Mouse (Mus musculus) testis, postnatal 14 days (tissue): ENCODE measurements around the gene Ing1.
"Not testable (repeated sequence)": the region's sequence is repeated elsewhere in the genome, so short reads cannot be mapped to it uniquely, and the experiment has no call there.

ENCODE experiments used
- DNase-seq: peaks from one replicate; pipeline ENCODE4 v3.0.0; 2021; ENCODE audit warnings: low spot score

The Ing1 gene

DNA sequence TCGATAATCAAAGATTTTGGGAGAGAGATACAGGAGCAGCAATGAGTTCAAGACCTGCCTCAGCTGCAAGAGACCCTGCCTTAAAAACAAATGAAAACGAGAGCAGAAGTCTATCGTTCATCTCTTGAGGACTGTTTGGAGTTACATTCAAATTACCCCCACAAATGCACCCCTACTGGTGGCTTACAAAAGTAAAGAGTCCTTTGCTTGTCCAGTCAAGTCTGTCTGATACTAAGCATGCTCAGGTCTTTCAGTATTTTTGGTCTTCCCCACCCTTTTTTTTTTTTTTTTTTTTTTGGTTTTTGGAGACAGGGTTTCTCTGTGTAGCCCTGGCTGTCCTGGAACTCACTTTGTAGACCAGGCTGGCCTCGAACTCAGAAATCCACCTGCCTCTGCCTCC is 3.9 kb upstream of the Ing1 start:
- not testable (repeated sequence) for DNase-seq

DNA sequence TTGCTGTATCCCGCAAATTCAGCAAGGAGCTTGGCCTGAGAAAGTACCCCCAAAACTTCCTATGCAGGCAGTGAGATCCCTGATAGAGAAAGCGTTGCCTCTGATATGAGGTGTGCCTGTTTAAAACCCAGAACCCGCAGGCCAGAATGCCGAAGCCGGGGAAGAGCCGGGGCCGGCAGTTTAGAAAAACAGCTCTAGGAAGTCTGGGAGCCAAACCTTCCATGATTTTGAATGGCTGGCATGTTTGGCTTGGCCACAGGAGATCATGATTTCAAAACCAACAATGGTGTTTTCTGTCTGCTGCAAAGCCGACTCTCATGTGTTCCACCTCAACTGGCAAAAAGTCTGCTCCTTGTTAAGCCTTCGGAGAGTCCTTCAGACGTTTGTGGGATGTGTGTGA is 3.0 kb upstream of the Ing1 start:
- DNase-seq = no peak

DNA sequence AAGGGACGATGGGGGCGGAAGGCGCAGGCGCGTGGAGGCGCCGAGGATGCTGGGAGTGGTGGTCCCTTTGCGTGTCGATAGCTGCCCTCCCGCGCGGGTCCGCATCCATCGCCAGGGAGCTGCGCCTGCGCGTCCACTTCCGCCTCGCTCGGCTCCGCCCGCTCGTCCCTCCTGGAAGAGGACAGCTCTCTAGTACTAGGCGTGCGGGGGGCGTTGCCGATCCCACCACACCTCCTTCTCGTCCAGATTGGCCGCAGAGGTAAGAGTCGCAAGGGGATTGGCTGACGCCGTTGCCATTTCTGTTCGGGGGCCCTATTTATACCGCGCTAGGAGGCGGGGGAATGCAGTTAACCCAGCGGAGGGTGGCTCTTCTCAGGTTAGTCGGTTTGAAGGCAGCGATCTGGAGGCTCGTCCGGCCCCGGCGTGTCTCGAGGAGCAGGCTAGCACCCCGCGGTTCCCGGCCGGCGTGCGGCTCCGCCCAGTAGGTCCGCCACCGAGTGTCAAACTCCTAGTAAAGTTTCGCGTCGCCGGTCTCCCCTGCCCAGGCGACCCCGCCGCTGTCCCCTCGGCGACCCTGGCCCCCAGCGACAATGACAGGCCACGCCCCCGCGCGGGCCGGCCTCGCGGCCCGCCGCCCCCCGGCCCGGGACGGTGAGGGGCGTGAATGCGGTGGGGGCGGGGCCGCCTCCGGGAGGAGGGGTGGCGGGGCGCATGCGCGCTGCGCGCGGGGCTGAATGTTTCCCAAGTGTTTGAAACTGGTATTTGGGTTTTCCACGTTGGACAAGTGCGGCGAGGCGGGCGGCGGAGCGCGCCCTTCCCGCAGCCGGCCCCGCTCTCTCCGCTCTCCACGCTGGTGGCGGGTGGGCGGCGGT is 585 bp downstream of the Ing1 start:
- peak; percentile 99 for DNase-seq

DNA sequence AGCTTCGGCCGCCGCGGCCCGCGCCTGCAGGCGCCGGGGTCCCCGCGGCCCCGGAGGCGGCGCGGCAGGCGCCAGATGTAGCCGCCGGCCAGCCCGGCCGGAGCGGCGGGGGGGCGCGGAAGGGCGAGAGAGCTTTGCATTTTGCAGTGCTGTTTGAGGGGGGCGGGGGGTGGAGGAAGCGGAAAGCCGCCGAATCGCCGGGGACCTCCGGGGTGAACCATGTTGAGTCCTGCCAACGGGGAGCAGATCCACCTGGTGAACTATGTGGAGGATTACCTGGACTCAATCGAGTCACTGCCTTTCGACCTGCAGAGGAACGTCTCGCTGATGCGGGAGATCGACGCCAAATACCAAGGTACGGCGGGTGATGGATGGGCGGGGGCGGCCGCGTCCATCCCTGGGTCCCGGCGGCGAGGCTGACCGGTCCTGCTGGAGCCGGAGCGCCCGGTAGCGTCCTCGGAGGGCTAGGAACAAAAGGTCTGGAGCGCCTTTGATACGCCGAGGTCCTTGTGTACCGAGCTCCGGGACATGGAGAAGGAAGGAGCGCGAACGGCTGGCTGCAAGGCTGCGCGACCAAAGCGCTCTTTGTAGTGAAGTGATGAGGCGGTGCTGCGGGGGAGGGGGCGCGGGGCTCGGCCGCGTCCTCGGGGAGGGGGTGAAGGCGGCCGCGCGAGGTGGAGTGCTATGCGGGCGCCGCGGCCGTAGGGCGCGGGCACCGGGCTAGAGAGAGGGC is 1.5 kb downstream of the Ing1 start:
- DNase-seq = peak; percentile 46

DNA sequence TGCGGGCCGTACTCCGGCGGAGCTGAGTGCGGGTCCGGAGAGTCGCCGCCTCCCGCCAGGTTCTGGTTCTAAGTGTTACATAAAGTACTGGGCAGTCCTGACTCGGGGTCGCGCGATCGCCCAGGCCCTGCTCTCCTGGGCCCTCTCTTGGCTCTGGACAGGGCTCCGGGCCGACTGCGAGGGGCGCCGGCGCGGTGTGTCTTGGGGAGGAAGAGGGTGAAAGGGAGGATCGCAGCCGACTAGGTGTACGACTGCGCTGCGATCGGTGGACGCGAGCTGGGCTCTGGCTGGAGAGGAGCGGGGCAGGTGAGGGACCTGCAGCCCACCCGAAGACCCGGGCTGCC is 2.0 kb downstream of the Ing1 start:
- DNase-seq = no peak

DNA sequence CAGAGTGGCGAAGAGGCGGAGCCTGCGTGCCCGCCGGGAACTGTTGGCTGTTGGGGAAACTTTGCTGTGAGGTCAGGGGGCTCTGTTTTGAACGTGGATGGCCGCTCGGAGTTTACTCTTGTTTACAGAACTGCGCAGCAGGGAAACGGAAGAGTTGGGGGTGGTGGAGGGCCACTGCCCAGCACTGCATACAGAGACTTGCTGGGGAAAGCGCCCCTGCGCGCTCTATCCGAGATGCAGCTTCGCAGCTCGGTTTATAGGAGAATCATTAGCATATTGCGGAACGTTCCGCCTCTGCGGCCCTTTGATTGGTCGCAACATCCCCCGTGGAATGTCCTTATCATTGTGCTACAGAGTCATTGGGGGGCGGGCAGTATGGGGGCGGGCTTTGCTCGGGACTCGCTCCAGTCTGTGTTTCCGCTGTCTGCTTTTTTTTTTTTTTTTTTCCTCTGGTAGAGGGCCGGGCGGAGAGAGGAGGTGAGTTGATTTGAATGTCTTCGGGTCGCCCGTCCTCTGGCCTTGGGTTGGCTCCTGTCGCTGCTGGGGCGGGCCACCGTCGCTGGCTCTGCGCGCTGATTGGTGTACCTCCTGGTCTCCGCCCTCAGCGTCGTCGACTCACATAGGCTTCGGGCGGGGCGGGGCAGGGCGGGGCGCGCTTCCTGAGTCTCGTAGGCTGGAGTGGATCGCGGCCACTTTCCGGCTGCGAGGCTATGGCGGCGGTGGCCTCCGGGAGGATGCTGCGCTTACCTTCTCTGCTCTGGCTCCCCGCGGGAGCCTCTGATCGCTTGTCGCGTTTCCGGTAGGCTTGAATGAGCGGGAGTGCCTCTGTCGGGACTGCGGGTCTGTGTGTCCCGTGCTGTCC is 2.6 kb downstream of the Ing1 start:
- peak; percentile 96 for DNase-seq

DNA sequence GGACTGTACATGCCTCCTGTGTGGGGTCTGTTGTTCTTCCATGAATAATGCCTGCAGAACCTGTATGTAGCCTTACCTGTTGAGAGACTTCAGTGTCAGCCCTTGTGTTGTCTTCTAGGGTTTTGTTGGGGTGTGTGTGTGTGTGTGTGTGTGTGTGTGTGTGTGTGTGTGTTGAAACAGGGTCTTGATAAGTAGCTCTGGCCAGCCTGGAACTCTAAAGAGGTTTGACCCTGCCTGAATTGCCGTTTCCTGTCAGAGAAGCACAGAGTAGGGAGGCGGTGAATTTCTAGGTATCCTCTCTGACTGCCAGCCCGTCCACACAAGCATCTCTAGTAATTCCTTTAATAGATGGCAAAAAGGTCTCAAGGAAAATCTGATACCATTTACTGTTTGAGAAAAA is 4.1 kb downstream of the Ing1 start:
- no peak for DNase-seq

DNA sequence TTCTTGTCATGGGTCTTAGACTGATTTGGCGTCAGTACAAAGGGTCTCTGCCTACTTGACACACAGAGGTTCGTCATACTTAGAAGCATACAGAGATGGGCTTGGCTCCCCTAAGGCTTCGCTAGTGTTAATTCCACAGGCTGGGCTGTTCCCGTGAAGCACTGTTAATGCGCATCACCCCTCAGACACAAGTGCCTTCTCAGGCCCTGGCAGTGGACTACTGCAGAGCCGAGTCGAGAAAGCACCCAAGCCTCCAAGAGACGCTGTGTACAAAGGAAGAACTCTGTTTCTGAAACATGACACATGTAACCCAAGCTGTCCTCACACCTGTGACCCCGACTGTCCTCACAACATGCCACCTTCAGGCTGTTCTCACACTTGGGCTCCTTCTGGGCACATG is 4.8 kb downstream of the Ing1 start:
- no peak for DNase-seq

DNA sequence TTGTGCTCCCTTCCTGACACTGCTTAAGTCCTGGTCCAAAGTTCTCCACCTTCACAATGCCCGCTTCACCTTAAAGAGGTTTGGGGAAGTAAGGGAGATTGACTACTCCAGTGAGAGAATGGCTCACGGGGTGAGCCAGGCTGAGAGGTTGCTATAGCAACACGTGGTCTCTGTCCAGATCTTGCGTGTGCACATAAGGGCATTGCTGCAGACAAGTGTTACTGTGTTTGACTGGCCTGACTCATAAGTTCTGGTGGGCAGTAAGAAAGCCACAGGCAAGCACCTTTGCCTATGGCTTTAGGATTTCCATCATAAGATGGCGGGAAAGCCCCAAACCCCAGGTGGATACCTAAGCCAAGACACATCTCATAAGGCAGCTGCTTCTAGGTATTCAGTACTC is 8.9 kb downstream of the Ing1 start:
- DNase-seq = no peak

DNA sequence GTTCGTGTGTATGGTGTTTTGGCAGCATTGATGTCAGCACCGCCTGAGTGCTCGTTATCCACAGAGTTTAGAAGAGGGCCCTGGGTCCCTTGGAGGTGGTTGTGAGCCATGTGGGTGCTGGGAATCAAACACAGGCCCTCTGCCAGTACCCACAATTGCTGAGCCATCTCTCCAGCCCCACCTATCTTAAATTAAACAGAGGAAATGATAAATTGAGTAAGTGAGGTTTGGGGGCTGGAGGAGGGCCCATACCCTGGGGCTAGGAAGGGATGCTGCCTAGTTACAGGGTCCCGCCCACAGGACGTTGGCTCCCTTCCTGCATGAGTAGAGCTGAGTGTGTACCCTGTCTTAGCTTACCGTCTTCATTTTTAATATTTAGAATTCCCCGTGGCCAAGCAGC is 9.3 kb downstream of the Ing1 start:
- no peak for DNase-seq

DNA sequence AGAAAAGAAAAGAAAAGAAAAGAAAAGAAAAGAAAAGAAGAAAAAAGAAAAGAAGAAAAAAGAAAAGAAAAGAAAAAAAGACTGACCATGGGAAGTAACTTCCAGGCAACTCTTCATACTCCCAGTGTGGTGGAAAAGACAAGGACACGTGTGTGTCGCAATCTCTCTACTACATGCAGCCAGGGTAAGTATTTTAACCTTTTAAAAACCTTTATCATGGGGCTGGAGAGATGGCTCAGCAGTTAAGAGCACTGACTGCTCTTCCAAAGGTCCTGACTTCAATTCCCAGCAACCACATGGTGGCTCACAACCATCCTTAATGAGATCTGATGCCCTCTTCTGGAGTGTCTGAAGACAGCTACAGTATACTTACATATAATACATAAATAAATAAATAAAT is 12.8 kb downstream of the Ing1 start:
- DNase-seq = not testable (repeated sequence)

DNA sequence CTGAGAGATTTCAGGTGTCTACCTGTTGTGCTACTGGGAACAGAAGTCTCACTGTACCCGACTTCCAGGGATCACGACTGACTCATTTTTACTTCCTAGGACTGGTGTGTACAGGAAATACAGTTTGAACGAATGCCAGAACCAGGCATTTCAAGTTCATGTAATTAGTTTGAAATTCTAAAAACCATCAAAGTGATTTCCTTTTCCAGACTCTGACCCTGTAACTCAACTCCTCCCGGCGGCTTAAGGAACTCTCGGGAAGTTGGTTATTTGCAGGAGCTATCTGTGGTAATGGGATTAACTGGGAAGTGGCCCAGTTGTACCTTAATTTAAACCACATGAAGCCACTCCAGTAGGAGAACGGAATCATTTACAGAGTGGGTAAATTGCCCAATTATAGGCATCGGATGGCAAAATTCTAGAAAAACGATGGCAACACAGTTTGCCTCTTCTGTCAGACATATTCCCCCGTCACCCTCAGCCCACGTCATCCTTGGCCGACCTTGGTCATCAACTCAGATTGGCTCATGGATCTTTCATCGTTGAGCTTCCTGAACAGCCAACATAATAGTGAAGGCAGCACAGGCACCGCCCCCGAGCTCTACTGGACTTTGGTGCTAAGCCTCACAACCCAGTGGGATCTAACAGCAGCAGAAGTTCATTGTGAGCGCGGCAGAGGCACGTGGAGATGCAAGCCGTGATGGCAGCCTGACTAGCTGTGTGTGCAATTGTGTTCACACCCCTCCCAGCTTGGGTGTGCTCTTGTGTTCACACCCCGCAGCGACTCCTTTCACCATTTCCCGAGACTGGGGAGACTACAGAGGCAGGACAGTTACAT is 14.1 kb downstream of the Ing1 start:
- DNase-seq = no peak

DNA sequence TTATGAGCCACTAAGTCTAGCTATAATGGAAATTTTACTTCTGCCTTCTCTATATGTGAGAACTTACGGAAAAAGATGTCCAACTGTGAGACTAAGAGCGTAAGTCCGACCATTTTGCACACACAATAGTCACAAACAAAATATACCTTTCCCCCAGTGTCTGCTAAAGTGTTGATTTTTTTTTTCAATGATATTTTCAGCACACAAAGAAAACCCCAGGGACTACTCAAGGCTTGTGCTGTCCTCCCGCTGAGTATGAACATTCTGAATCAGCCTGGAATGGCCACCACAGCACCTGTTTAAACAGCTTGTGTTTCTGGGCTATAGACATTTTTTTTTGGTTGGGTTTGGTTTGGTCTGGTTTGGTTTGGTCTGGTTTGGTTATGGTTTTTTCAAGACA is 15.4 kb downstream of the Ing1 start:
- DNase-seq = no peak

DNA sequence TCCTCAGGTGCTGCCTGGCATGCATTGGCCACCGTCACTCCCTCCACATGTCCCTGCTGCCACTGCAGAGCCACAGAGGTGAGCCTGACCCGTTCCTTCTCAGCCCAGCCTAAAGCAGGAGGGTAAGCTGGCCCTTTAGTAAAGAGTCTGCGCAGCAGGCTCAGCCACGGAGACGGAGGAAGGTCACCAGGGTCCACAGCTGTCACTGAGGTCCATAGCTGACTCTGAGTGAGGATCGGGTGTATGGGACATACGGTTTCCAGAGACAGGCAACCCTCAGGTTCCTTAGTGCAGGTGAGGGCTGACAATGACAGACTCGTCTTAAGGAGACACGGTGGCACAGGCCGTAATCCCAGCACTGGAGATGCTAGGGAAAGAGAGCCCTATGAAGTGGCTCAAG is 16.6 kb downstream of the Ing1 start:
- no peak for DNase-seq

DNA sequence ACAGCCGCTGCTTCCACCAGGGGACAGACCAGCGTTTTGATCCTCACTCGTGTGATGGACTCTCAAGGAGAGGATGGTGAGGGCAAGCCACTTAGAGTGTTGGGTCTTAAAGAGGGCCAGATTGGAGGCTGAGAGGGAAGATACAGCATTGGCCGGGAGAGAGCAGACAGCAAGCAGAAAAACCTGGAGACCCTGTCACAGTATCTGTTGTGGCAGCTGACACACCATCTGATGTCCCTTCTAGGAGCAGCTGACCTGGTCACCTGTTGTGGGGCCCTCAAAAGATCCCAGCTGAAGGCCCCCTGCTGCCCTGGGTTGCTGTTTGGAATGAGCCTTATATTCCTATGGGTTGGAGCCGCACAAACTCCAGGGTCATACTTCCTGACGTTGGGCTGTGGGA is 17.1 kb downstream of the Ing1 start:
- no peak for DNase-seq

DNA sequence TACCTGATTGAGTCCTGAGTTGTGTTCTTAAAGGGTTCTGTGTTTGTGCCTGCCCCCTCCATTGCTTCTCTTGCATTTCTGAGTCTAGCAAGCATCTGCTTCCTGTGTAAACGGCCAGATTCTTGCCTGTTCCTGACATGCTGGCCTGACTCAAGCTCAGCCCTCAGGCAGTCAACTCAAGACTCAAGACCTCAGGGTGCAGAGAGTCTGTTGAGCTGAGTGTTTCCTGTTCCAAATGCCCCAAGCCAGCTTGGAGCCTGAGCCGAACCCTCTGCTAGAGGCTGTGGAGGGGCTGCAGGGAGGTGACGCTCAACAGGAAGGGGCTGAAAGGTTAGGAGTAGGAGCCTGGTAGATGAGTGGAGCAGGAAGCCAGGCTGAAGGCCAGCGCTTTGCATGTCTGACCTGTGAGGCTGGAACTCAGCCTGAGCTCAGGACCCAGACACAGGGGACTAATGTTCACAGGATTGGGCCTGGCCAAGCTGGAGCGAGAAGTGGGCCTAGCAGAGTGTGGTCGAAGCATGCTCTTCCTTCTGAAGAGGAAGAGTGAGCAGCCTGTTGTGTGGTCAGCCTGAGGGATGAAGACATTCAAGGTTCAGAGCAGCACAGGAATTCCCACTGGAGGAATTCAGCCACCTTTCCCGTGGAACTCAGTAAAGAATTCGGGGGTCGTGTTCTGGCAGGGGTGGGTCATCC is 19.7 kb downstream of the Ing1 start:
- DNase-seq = no peak

DNA sequence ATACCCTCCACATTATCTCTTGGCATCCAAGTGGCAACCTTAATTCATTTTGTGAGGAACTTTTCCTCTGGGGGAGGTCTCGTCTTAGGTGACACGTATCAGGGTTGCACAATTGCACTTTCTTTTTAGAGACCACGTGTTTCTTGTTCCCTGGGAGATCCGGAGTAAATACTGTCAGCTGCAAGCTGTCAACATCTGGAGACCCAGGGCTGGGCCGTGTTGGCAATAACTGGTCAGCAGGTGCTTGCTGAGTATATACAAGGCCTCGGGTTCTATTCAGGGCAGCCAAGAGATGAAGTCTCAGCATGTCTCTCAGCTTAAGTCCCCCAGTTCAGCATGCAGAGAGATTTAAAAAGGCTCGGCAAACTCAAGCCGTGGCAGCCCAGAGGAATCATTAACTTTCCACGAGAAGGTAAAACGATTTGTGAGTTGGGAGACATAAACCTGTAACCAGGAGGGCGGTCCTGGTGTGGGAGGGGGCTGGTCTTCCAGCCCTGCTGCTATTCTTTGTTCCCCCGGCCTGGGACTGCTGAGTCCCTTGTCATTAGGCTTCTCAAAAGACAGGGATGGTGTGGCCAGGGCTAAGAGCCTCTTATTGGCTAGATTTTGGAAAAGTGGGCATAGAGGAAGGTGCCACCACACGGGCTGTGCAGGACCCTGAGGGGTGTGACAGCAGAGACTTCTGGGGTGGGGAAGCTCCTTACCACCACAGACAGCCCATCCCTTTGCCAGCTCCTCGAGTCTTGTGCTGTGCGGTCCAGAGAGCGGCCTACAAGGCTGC is 20.4 kb downstream of the Ing1 start:
- no peak for DNase-seq

DNA sequence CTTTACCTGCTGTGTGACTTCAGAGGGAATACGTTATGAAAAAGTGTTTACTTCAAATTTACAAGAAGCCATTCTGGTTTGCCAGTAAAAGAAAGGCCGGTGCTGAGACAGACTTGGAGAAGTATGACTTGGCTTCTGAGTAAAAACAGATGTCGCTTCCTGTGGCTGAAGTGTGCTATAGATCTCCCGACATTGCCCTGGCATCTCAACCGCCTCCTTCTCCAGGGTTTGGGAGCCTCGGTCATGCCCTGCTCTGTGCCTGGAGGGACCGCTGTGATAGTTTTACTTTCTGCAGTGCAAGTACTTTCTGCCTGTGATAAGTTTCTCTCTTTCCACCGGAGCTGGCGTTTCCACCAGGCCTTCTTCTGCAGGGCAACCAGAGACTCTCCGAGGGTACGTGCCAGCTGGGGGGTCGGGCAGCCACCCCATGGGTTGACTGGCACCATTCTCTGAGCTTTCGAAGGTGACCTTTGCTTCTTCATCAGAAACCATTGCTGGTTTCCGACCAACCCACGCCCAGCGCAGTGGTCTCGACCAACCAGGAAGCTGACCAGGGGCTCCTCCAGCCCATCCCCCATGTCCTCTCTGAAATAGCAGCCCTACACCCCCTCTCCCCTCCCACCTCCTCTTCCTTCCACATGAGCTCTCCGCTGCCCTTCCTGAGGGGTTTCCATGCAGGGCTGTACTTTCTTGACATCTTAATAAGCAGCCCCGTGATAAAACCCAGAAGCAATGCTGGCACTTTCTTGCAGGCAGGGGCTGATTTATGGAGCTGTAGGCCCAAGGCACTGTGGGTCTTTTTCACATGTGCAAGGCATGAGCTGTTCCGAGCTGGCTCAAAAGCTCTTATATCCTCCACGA is 30.4 kb downstream of the Ing1 start:
- no peak for DNase-seq

DNA sequence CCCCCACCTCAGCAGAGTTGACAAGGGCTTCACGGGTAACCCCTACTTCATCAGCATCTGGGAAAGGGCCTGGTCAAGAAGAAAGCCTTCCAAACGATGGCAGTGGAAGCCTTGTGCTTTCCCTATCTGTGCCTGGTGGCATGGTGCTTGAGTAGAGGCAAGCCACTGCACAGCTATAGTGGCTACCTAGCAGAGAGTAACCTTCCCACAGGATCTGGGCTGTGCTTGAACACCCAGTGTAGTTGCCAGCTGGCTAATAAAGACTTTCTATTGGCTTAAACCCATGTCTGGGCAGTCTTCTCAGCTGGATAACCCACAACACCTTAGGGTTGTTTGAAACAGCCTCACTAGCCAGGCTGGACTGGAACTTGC is 31.0 kb downstream of the Ing1 start:
- no peak for DNase-seq

DNA sequence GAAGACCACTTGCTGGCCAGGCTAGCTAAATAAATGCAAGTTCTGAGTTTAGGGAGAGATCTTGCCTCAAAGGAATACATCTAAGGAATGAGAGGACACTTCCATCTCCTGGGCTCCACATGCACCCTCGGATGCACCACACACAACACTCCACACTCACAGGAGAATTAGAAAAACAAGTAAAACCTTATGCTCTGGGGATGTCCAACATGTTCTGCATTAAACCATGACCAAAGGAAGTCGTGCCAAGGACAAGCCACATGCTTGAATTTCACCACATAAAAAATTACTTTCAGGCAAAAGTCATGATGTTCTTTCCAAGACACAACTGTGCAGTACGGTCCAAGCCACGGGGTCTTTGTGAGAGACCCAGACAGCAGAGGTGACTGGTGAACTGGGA is 36.5 kb downstream of the Ing1 start:
- no peak for DNase-seq
